Mouse (Mus musculus) heart, postnatal 0 days (tissue): ENCODE measurements around the gene Mast3. TPM values are rescaled to one million over a fixed set of nuclear protein-coding genes. Genes with fewer than 3 reads are reported as not detected.
A peak's percentile ranks its signal among the peaks of the same experiment; 100 is the strongest.

Source experiments
- ATAC-seq: fragments of 200-750 bp; cut with Nextera tagmentation; 2 replicates; pipeline ENCODE4 v1.8.0; 2017; ENCODE audit warnings: low read depth, moderate number of reproducible peaks, moderate library complexity; ENCODE audit not compliant: insufficient read depth
- DNase-seq: peaks from one replicate; pipeline ENCODE4 v3.0.0-alpha.2; 2016; ENCODE audit warnings: low spot score
- H3K27ac ChIP-seq: fragments of 300-500 bp; sonication (generic); 2 replicates; pipeline ENCODE4 v1.5.1; 2014; ENCODE audit warnings: low read depth, mild to moderate bottlenecking
- H3K27me3 ChIP-seq: fragments of 300-500 bp; sonication (generic); 2 replicates; pipeline ENCODE4 v1.6.1; 2014; ENCODE audit warnings: low read length, mixed read lengths; ENCODE audit not compliant: control insufficient read depth, insufficient read depth
- H3K36me3 ChIP-seq: fragments of 300-500 bp; sonication (generic); replicated peaks from 2 replicates; pipeline ENCODE4 v1.6.1; 2014; ENCODE audit warnings: low read length, mixed read lengths; ENCODE audit not compliant: control insufficient read depth, insufficient read depth
- H3K4me1 ChIP-seq: fragments of 300-500 bp; sonication (generic); 2 replicates; pipeline ENCODE4 v1.6.1; 2014; ENCODE audit warnings: antibody characterized with exemption; ENCODE audit not compliant: control insufficient read depth, insufficient read depth
- H3K4me2 ChIP-seq: fragments of 300-500 bp; sonication (generic); 2 replicates; pipeline ENCODE4 v1.6.1; 2014; ENCODE audit warnings: low read depth, mild to moderate bottlenecking, low read length, moderate library complexity
- H3K4me3 ChIP-seq: fragments of 300-500 bp; sonication (generic); 2 replicates; pipeline ENCODE4 v1.5.1; 2014; ENCODE audit warnings: low read depth, low read length
- H3K9ac ChIP-seq: fragments of 300-500 bp; sonication (generic); replicated peaks from 2 replicates; pipeline ENCODE4 v1.6.1; 2014; ENCODE audit warnings: low read depth, low read length, mixed read lengths
- H3K9me3 ChIP-seq: fragments of 300-500 bp; sonication (generic); replicated peaks from 2 replicates; pipeline ENCODE4 v1.6.1; 2016; ENCODE audit warnings: low read length; ENCODE audit not compliant: control insufficient read depth
- CTCF ChIP-seq: IDR thresholded peaks from 2 replicates; pipeline ENCODE4 v1.5.1; 2016; ENCODE audit warnings: antibody characterized with exemption, control low read depth, low read depth
- EP300 ChIP-seq: IDR thresholded peaks from 2 replicates; pipeline ENCODE4 v1.6.1; 2016; ENCODE audit warnings: antibody characterized with exemption, low read depth
- WGBS: fragments of 180-500 bp; shearing (Covaris S2); extraction: QIAGEN DNeasy Blood & Tissue Kit; methylation state at CpG from one replicate; pipeline ENCODE4 v1.1.7; 2014; 5-methylcytosine and 5-hydroxymethylcytosine counted together
- polyA plus RNA-seq: library from polyadenylated mRNA; unstranded; fragments of >200 nt; fragmentation: Nextera tagmentation; extraction: Ambion mirVana; gene quantifications from 2 replicates; pipeline ENCODE4 v1.2.1, GENCODE M21; 2015
- total RNA-seq: library from RNA; depleted of rRNA; stranded (reverse); fragments of >200 nt; gene quantifications from 2 replicates; pipeline ENCODE4 v1.2.3, GENCODE M21; 2014; ENCODE audit warnings: low replicate concordance

Gene Mast3
- total and polyA plus RNA-seq, 2 experiments from 2014 or later: 2.3 to 5.6 TPM

- Histone ChIP-seq H3K27me3 (peaks cover 39% of the 10 kb centered on the region), H3K9ac (0 out of 2 replicates have a peak overlapping the region, but pooled peaks have one; percentile 19), H3K9me3 (no peaks in the 10 kb centered on the region), H3K4me1 (peaks cover 19% of the 10 kb centered on the region), H3K4me2 (peak overlapping the region; percentile 76), H3K36me3 (no peaks in the 10 kb centered on the region), H3K27ac (no peak overlapping the region), H3K4me3 (peak overlapping the region; percentile 54)
- DNase-seq (no peak), ATAC-seq (no peak)
- TF ChIP-seq EP300: no peak
- no peak for TF ChIP-seq CTCF
- 6% methylated on average over 45 of the region's 54 CpGs for WGBS
Measured at GRCm38 (mm10) chr8:70796403-70797080, 8.3 kb downstream of the Mast3 start.

- WGBS: 90% methylated on average over 2 of the region's 2 CpGs
- peaks cover 19% of the 10 kb centered on the region for H3K4me1 ChIP-seq
- no peak overlapping the region for H3K4me2 ChIP-seq
- H3K36me3 ChIP-seq: no peaks in the 10 kb centered on the region
- TF ChIP-seq EP300 (no peak), CTCF (peak; percentile 36)
- ATAC-seq (no peak), DNase-seq (no peak)
- H3K9me3 ChIP-seq: no peaks in the 10 kb centered on the region
- H3K27ac ChIP-seq: no peak overlapping the region
- H3K4me3 ChIP-seq: no peak overlapping the region
- H3K27me3 ChIP-seq: peaks cover 33% of the 10 kb centered on the region
- H3K9ac ChIP-seq: no peak overlapping the region
Measured at GRCm38 (mm10) chr8:70795370-70795769, 9.5 kb downstream of the Mast3 start.

DNA sequence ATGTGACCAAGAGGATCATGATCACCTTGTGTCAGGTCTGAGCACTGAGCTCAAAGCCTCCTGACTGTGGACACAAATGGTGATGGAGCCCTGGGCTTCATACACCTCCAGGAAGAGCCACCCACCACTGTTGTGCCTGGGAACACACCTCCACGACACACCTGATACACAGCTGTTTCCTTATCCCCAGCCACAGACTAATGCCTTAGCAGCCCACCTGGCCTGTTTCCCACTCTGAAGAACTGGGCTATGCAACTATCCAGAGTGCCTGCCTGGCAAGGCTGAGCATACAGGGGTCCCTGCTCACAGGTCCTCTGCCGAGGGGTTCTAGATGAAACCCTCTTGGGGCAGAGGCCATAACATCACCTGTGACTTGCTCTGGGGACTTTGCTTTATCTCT, 10.6 kb downstream of the Mast3 start:
- Histone ChIP-seq H3K36me3 (no peaks in the 10 kb centered on the region), H3K9ac (no peak overlapping the region), H3K4me2 (no peak overlapping the region), H3K27me3 (peaks cover 24% of the 10 kb centered on the region), H3K27ac (no peak overlapping the region), H3K4me3 (no peak overlapping the region), H3K9me3 (no peaks in the 10 kb centered on the region), H3K4me1 (peaks cover 19% of the 10 kb centered on the region)
- no peak for DNase-seq
- 64% methylated on average over 2 of the region's 2 CpGs for WGBS
- no peak for ATAC-seq
- TF ChIP-seq CTCF: no peak

- WGBS: 4% methylated on average over 20 of the region's 20 CpGs
- Histone ChIP-seq H3K27ac (no peak overlapping the region), H3K4me2 (peak overlapping the region; percentile 85), H3K4me3 (peak overlapping the region; percentile 73), H3K9ac (no peak overlapping the region), H3K27me3 (0 out of 2 replicates have a peak, but pooled peaks cover 10% of the 10 kb centered on the region), H3K4me1 (peaks cover 14% of the 10 kb centered on the region), H3K9me3 (no peaks in the 10 kb centered on the region), H3K36me3 (no peaks in the 10 kb centered on the region; the same call in 1 of the 2 replicates)
- 0 out of 2 replicates have a peak, but pooled peaks have one; percentile 2 for ATAC-seq
- no peak for TF ChIP-seq CTCF
- no peak for TF ChIP-seq EP300
- DNase-seq: peak; percentile 5
Measured at GRCm38 (mm10) chr8:70792700-70793099, 12.2 kb downstream of the Mast3 start.

- 3% methylated on average over 56 of the region's 58 CpGs for WGBS
- DNase-seq: peak; percentile 86
- peak overlapping the region; percentile 77 for H3K9ac ChIP-seq
- TF ChIP-seq EP300: no peak
- no peak for TF ChIP-seq CTCF
- peaks cover 4% of the 10 kb centered on the region for H3K36me3 ChIP-seq
- 0 out of 2 replicates have a peak, but pooled peaks cover 10% of the 10 kb centered on the region for H3K27me3 ChIP-seq
- peaks cover 8% of the 10 kb centered on the region for H3K4me1 ChIP-seq
- peak overlapping the region; percentile 73 for H3K4me3 ChIP-seq
- H3K9me3 ChIP-seq: no peaks in the 10 kb centered on the region
- peak overlapping the region; percentile 85 for H3K4me2 ChIP-seq
- H3K27ac ChIP-seq: peak overlapping the region; percentile 56; the same call in 1 of the 2 replicates
- ATAC-seq: peak; percentile 83
Measured at GRCm38 (mm10) chr8:70791975-70792691, 12.7 kb downstream of the Mast3 start.
